Mouse (Mus musculus): ENCODE data around the gene Tmem132c. TPM values are rescaled to one million over a fixed set of nuclear protein-coding genes. Genes with fewer than 3 reads are reported as not detected.

The Tmem132c gene
- polyA plus RNA-seq, 1 experiment from 2014 or later: 0.93 TPM

GRCm38 (mm10) chr5:127527344-127527974, 285.9 kb downstream of the Tmem132c start:
- no peak for ATAC-seq (replicated peaks; ENCODE audit: extremely low read depth, insufficient read depth, low FRiP score)
- Histone ChIP-seq H3K9me3 (replicated peaks; ENCODE audit: control insufficient read depth, low read length) (no peaks in the 10 kb centered on the region), H3K36me3 (ENCODE audit: control insufficient read depth, insufficient read depth) (no peaks in the 10 kb centered on the region), H3K27ac (ENCODE audit: low read length) (no peak overlapping the region), H3K9ac (ENCODE audit: low read length) (no peak overlapping the region), H3K4me1 (ENCODE audit: control insufficient read depth, insufficient read depth, low read length) (no peaks in the 10 kb centered on the region), H3K4me3 (ENCODE audit: low read length) (no peak overlapping the region), H3K27me3 (ENCODE audit: control insufficient read depth, insufficient read depth, low read length) (no peaks in the 10 kb centered on the region), H3K4me2 (ENCODE audit: low read depth, low read length) (no peak overlapping the region)
- WGBS: 60% methylated on average over 10 of the region's 10 CpGs

GRCm38 (mm10) chr5:127537508-127537907, 295.9 kb downstream of the Tmem132c start:
- Histone ChIP-seq H3K27me3 (ENCODE audit: control insufficient read depth, insufficient read depth, low read length) (no peaks in the 10 kb centered on the region), H3K4me3 (ENCODE audit: low read length) (no peak overlapping the region), H3K9me3 (replicated peaks; ENCODE audit: control insufficient read depth, low read length) (no peaks in the 10 kb centered on the region), H3K36me3 (ENCODE audit: control insufficient read depth, insufficient read depth) (no peaks in the 10 kb centered on the region), H3K4me2 (ENCODE audit: low read depth, low read length) (no peak overlapping the region), H3K27ac (ENCODE audit: low read length) (no peak overlapping the region), H3K9ac (ENCODE audit: low read length) (no peak overlapping the region), H3K4me1 (ENCODE audit: control insufficient read depth, insufficient read depth, low read length) (no peaks in the 10 kb centered on the region)
- no peak for ATAC-seq (replicated peaks; ENCODE audit: extremely low read depth, insufficient read depth, low FRiP score)
- 66% methylated on average over 2 of the region's 2 CpGs for WGBS

- H3K9me3 ChIP-seq (replicated peaks; ENCODE audit: control insufficient read depth, low read length): no peaks in the 10 kb centered on the region
- H3K4me3 ChIP-seq (ENCODE audit: low read length): no peak overlapping the region
- no peaks in the 10 kb centered on the region for H3K4me1 ChIP-seq (ENCODE audit: control insufficient read depth, insufficient read depth, low read length)
- no peaks in the 10 kb centered on the region for H3K36me3 ChIP-seq (ENCODE audit: control insufficient read depth, insufficient read depth)
- 80% methylated on average over 5 of the region's 5 CpGs for WGBS
- no peaks in the 10 kb centered on the region for H3K27me3 ChIP-seq (ENCODE audit: control insufficient read depth, insufficient read depth, low read length)
- H3K27ac ChIP-seq (ENCODE audit: low read length): no peak overlapping the region
- H3K9ac ChIP-seq (ENCODE audit: low read length): no peak overlapping the region
- ATAC-seq (replicated peaks; ENCODE audit: extremely low read depth, insufficient read depth, low FRiP score): no peak
- H3K4me2 ChIP-seq (ENCODE audit: low read depth, low read length): no peak overlapping the region
These were observed 305.0 kb downstream of the Tmem132c start for GRCm38 (mm10) chr5:127546585-127546991.

GRCm38 (mm10) chr5:127548136-127548535, 306.5 kb downstream of the Tmem132c start:
- ATAC-seq (replicated peaks; ENCODE audit: extremely low read depth, insufficient read depth, low FRiP score): no peak
- Histone ChIP-seq H3K9ac (ENCODE audit: low read length) (no peak overlapping the region), H3K9me3 (replicated peaks; ENCODE audit: control insufficient read depth, low read length) (no peaks in the 10 kb centered on the region), H3K36me3 (ENCODE audit: control insufficient read depth, insufficient read depth) (no peaks in the 10 kb centered on the region), H3K4me3 (ENCODE audit: low read length) (no peak overlapping the region), H3K4me1 (ENCODE audit: control insufficient read depth, insufficient read depth, low read length) (no peaks in the 10 kb centered on the region), H3K27ac (ENCODE audit: low read length) (no peak overlapping the region), H3K4me2 (ENCODE audit: low read depth, low read length) (no peak overlapping the region), H3K27me3 (ENCODE audit: control insufficient read depth, insufficient read depth, low read length) (no peaks in the 10 kb centered on the region)
- 78% methylated on average over 2 of the region's 2 CpGs for WGBS

GRCm38 (mm10) chr5:127561086-127561485, 319.5 kb downstream of the Tmem132c start:
- no peak overlapping the region for H3K4me2 ChIP-seq (ENCODE audit: low read depth, low read length)
- H3K36me3 ChIP-seq (ENCODE audit: control insufficient read depth, insufficient read depth): no peaks in the 10 kb centered on the region
- H3K9ac ChIP-seq (ENCODE audit: low read length): no peak overlapping the region
- 67% methylated on average over 3 of the region's 3 CpGs for WGBS
- no peak overlapping the region for H3K4me3 ChIP-seq (ENCODE audit: low read length)
- no peak overlapping the region for H3K27ac ChIP-seq (ENCODE audit: low read length)
- no peak for ATAC-seq (replicated peaks; ENCODE audit: extremely low read depth, insufficient read depth, low FRiP score)
- no peaks in the 10 kb centered on the region for H3K4me1 ChIP-seq (ENCODE audit: control insufficient read depth, insufficient read depth, low read length)
- no peaks in the 10 kb centered on the region; the same call in 1 of the 2 replicates for H3K9me3 ChIP-seq (replicated peaks; ENCODE audit: control insufficient read depth, low read length)
- no peaks in the 10 kb centered on the region for H3K27me3 ChIP-seq (ENCODE audit: control insufficient read depth, insufficient read depth, low read length)

GRCm38 (mm10) chr5:127567165-127567741, 325.6 kb downstream of the Tmem132c start:
- WGBS: 84% methylated on average over 6 of the region's 6 CpGs
- Histone ChIP-seq H3K27ac (ENCODE audit: low read length) (no peak overlapping the region), H3K9me3 (replicated peaks; ENCODE audit: control insufficient read depth, low read length) (no peaks in the 10 kb centered on the region), H3K36me3 (ENCODE audit: control insufficient read depth, insufficient read depth) (no peaks in the 10 kb centered on the region), H3K4me3 (ENCODE audit: low read length) (no peak overlapping the region), H3K4me1 (ENCODE audit: control insufficient read depth, insufficient read depth, low read length) (no peaks in the 10 kb centered on the region), H3K4me2 (ENCODE audit: low read depth, low read length) (no peak overlapping the region), H3K9ac (ENCODE audit: low read length) (no peak overlapping the region), H3K27me3 (ENCODE audit: control insufficient read depth, insufficient read depth, low read length) (no peaks in the 10 kb centered on the region)
- no peak for ATAC-seq (replicated peaks; ENCODE audit: extremely low read depth, insufficient read depth, low FRiP score)

GRCm38 (mm10) chr5:127577419-127577818, 335.8 kb downstream of the Tmem132c start:
- no peak for ATAC-seq (replicated peaks; ENCODE audit: extremely low read depth, insufficient read depth, low FRiP score)
- 47% methylated on average over 8 of the region's 8 CpGs for WGBS
- Histone ChIP-seq H3K4me2 (ENCODE audit: low read depth, low read length) (no peak overlapping the region), H3K9me3 (replicated peaks; ENCODE audit: control insufficient read depth, low read length) (no peaks in the 10 kb centered on the region), H3K4me3 (ENCODE audit: low read length) (no peak overlapping the region), H3K4me1 (ENCODE audit: control insufficient read depth, insufficient read depth, low read length) (no peaks in the 10 kb centered on the region), H3K36me3 (ENCODE audit: control insufficient read depth, insufficient read depth) (no peaks in the 10 kb centered on the region), H3K27me3 (ENCODE audit: control insufficient read depth, insufficient read depth, low read length) (no peaks in the 10 kb centered on the region), H3K27ac (ENCODE audit: low read length) (no peak overlapping the region), H3K9ac (ENCODE audit: low read length) (no peak overlapping the region)

- Histone ChIP-seq H3K4me2 (ENCODE audit: low read depth, low read length) (no peak overlapping the region), H3K4me1 (ENCODE audit: control insufficient read depth, insufficient read depth, low read length) (no peaks in the 10 kb centered on the region), H3K9me3 (replicated peaks; ENCODE audit: control insufficient read depth, low read length) (no peaks in the 10 kb centered on the region), H3K36me3 (ENCODE audit: control insufficient read depth, insufficient read depth) (no peaks in the 10 kb centered on the region), H3K27ac (ENCODE audit: low read length) (no peak overlapping the region), H3K9ac (ENCODE audit: low read length) (no peak overlapping the region), H3K4me3 (ENCODE audit: low read length) (no peak overlapping the region), H3K27me3 (ENCODE audit: control insufficient read depth, insufficient read depth, low read length) (no peaks in the 10 kb centered on the region)
- ATAC-seq (replicated peaks; ENCODE audit: extremely low read depth, insufficient read depth, low FRiP score): no peak
- WGBS: 79% methylated on average over 8 of the region's 8 CpGs
These were observed 342.1 kb downstream of the Tmem132c start for GRCm38 (mm10) chr5:127583658-127584057.

- Histone ChIP-seq H3K27ac (ENCODE audit: low read length) (no peak overlapping the region), H3K4me2 (ENCODE audit: low read depth, low read length) (no peak overlapping the region)
- 61% methylated on average over 6 of the region's 6 CpGs for WGBS
These were observed 346.2 kb downstream of the Tmem132c start for GRCm38 (mm10) chr5:127587854-127588253.

More at GRCm38 (mm10) chr5:127587854-127588253, 346.2 kb downstream of the Tmem132c start:
- Histone ChIP-seq H3K4me3 (ENCODE audit: low read length) (no peak overlapping the region), H3K9me3 (replicated peaks; ENCODE audit: control insufficient read depth, low read length) (no peaks in the 10 kb centered on the region), H3K4me1 (ENCODE audit: control insufficient read depth, insufficient read depth, low read length) (no peaks in the 10 kb centered on the region), H3K36me3 (ENCODE audit: control insufficient read depth, insufficient read depth) (0 out of 2 replicates have a peak, but pooled peaks cover 3% of the 10 kb centered on the region), H3K9ac (ENCODE audit: low read length) (no peak overlapping the region), H3K27me3 (ENCODE audit: control insufficient read depth, insufficient read depth, low read length) (no peaks in the 10 kb centered on the region)
- ATAC-seq (replicated peaks; ENCODE audit: extremely low read depth, insufficient read depth, low FRiP score): no peak

All from heart, embryonic 16.5 days (tissue).